Mouse (Mus musculus) hindlimb bud, embryonic 11.5 days (tissue): Measurements from ENCODE around the gene Gm26992.
A peak's percentile ranks its signal among the peaks of the same experiment; 100 is the strongest.
"Not testable (repeated sequence)": the region's sequence is repeated elsewhere in the genome, so short reads cannot be mapped to it uniquely, and the experiment has no call there.

ENCODE experiments used
- DNase-seq: peaks from one replicate; pipeline ENCODE4 v3.0.0-alpha.2; 2012; ENCODE audit warnings: low read depth, low spot score; ENCODE audit errors: extremely low spot score

Gene Gm26992

DNA sequence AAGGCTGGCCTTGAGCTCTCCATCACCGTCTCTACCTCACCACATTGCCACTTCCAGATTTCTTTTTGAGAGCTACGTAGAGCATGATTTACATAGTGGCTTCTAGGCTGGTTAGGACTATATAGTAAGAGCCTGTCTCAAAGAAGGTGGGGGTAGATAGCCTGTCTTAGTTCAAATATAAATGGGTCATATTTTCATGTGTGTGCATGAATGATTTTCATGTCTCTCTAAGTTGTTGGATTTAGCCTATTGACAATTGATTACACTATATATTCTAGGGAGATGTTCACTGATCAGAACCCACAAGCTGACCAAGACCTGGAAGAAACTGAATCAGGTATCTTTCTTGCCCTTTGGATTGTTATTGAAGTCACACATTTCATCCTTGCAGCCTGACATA lies at the start of gene Gm26992:
Gm26992 (plus strand) TSS at position 301 of the 400 bp plus-strand sequence.
- DNase-seq: no peak

DNA sequence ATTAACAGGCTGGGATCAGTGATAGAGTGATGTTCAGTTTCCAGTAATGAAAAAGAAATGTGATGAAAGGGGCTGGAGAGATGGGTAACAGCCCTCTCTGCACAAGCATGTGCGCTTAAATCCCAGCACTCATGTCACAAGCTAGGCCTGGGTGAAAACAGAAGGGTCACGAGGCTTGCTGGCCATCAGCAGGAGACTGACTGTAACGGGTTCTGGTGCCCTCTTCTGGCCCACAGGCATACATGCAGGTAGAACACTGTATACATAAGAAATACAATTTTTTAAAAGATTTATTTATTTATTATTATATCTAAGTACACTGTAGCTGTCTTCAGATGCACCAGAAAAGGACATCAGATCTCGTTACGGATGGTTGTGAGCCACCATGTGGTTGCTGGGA lies 47.6 kb upstream of the Gm26992 start:
- no peak for DNase-seq

DNA sequence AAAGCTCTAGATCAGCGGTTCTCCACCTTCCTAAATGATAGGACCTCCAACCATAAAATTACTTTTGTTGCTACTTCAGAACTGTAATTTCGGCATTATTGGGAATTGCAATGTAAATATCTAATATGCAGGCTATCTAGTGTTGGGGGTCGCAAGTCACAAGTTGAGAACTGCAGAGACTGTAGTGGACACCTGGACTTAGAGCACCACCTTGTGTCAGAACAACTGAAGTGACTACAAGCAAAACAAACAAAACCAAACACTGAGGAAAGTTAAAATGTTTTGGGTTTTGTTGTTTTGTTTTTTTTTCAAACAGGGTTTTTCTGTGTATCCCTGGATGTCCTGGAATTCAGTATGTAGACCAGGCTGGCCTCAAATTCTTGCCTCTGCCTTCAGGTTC lies 37.3 kb upstream of the Gm26992 start:
- no peak for DNase-seq

DNA sequence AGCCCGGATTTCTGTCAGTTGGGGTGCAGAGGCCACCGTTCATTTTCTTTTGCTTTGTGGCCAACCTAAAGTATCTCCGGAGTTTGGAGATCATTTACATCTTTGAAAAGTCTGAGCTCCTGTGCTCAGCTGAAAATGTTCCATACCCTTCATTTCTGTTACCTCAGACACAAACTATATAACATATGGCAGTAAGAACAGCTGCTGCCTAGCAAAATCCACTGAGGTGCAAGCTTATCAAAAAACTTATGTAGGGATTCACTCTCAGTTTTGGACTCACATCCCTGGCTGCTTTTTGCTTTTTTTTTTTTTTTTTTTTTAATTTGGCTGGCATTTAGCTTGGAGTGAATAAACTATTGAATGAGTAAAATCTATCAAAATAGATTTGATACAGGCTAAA lies 33.7 kb upstream of the Gm26992 start:
- DNase-seq: no peak

DNA sequence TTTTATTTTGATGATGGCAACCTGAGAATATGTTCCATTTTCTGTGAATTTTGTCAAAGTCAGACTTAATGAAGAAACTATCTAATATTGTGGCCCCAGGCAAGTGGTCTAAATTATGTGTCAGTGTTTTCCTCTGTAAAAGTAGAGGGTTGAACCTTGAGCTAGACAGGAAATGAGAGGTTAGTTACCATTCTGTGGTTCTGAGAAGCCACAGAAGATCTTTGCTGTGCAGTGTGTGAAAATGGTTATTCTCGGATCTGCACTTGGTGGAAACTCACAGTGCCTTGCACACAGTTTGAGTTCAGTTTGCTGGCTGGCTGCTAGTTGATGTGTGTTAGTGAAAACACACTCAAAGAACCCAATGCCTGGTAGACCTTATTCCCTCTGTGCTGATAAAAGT lies 28.0 kb upstream of the Gm26992 start:
- no peak for DNase-seq

DNA sequence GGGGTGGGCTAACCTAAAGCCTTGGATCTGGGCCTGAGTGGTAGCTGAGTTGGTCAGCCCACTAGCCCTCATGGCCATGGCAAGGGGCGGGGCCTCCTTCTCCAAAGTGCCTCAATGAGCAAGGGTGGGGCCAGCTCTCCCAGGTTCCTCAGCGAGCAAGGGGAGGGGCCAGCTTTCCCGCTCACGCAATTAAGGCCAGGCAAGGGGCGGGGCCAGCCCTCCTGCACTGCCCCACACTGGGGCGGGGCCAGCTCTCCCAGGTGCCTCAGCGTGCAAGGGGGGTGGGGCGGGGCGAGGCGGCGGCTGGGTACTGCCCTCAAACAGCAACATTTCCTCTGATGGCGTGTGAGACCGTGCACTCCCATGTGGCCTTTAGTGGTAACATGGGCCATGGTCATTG lies 16.8 kb upstream of the Gm26992 start:
- no peak for DNase-seq

DNA sequence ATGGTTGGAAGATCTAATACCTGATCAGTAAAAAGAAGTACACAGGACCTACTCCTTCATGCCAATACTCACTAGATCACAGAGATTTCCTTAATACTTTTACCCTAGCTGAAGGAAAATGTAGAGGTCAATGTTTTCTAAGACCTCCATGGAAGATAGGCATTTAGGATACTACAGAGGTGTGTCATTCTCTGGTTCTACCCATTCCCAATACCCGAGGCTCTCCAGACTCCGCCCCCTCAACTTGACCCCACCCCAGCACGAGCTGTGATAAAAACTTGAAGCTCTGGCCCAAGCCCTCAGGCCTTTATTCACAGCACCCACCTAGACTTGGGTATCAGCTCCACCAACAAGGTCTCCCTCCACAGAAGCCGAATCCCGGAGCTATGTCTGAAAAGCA lies 7.6 kb upstream of the Gm26992 start, which contains the start of gene Tsx:
Tsx (plus strand) TSS at position 301 of the 400 bp plus-strand sequence.
- no peak for DNase-seq

DNA sequence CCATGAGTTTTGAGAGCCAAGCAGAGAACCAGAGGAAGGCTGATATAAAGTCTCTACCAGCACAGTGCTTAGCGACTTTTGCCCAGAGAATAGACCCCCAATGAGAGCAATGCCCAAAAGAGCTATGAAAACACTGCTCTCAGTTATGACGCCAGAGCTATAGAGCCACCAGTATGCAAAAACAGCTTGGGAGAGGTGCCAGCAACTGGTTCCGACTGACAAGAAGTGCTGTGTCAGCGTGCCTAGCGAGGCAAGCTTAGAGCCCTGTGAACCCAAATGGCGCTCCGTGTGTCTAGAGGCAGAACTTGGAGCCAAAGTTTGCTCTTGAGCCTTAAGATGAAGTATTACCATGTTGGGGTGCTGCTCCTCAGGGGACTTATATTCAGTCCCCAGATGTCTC lies 5.9 kb downstream of the Gm26992 start:
- DNase-seq: no peak

DNA sequence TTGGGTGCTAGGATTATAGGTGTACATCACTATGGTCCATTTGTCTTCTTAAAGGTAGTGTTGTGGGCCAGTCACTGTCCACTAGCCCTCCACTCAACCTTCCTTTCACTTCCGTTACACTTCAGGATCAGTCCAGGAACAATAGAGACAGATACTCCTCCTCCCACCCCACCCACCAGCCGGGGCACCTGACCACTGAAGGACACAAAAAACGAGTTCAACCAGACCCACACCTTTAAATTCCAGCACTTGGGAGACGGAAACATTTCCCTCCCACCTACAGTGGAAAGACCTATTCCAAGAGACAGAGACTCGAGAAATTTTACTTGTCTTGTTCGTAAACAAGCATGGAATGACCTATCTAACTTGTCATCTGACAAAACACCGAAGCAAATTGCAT lies 10.5 kb downstream of the Gm26992 start:
- DNase-seq: no peak

DNA sequence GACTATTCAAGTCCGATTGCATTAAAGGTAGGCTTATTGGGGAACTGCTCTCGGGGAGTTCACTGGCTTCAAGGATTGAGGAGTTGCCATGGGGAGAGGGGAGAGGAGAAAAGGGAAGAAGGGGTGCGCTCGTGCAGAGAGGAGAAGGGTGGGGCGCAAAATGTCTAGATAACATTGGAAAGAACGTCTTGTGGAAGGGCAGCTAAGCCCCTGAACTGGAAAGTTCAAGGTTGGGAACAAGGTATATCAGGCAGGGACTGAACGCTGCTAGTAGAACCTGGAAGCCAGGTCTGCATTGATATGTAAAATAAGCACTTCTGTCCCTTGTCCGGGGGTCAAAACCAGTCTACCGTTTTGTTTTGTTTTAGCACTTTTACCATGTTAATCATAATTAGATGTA lies 16.2 kb downstream of the Gm26992 start:
- DNase-seq: no peak

DNA sequence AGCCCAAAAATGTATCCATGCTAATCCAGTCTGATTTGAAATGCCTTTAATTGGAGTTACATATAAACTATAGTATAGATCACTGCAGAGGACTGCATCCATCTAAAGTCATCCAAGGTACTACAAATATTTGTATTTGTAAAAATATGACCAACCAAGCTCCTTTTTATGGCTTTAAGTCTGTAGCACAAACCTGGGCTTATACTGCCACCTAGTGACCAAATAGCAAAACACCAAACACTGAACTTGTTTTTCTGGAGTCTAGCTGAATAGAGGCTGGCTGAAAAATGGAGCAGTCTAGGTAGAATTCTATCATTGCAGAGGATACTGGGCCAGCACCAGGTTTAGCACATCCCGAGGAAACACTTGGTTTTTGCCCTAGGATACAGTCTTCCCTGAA lies 19.0 kb downstream of the Gm26992 start:
- peak; percentile 42 for DNase-seq

DNA sequence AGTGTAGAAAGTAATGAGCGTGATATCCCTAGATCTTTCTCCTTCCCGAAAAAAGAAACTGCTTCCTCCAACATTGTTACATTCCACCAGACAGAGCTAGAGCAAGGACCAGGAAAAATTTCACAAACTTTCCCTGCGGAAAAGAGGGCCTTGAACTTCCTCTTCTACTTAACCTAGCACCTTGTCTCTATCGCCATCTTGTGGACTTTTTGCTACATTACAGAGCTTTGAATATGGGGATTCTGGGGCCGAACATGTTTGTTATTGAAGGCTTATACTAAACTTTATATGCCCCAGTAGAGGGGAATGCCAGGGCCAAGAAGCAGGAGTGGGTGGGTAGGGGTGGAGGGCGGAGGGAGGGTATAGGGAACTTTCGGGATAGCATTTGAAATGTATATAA lies 21.9 kb downstream of the Gm26992 start:
- peak; percentile 52 for DNase-seq

DNA sequence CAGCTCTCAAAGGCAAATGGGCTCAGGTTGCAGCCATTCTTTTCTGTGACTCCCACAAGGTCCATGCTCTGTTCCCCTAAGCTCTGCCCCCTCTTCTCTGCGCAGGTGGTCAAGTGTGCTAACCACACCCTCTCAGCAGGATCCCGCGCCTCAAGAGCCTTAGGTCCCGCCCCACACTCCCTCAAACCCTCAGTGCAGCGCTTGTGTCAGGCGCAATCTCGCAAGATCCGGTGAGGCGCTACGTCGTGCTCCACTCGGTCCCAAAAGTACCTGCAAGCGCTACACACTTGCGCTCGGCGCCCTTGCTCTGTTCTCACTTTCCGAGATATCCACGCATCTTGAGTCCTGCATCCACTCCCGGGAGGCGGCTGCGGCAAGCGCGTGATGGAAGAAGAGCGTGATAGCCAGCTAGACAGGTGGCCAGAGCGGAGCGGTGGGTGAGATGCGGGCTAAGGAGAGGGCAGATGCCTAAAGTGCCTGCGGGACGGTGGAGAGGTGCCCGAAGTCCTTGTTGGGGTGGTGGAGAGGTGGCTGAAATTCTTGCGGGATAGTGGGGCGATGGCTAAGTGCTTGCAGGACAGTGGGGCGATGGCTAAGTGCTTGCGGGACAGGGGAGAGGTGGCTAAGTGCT lies 25.8 kb downstream of the Gm26992 start:
- DNase-seq: no peak

DNA sequence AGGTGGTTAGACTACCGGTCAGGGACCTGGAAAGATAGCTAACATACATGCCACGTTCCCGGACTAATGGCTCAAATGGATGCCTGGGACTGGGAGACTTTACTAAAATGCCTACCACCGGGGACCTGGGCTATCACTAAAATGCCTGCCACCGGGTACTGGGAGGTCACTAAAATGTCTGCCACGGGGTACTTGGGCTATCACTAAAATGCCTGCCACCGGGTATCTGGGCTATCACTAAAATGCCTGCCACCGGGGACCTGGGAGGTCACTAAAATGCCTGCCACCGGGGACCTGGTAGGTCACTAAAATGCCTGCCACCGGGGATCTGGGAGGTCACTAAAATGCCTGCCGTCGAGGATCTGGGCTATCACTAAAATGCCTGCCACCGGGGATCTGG lies 26.6 kb downstream of the Gm26992 start:
- DNase-seq: not testable (repeated sequence)

DNA sequence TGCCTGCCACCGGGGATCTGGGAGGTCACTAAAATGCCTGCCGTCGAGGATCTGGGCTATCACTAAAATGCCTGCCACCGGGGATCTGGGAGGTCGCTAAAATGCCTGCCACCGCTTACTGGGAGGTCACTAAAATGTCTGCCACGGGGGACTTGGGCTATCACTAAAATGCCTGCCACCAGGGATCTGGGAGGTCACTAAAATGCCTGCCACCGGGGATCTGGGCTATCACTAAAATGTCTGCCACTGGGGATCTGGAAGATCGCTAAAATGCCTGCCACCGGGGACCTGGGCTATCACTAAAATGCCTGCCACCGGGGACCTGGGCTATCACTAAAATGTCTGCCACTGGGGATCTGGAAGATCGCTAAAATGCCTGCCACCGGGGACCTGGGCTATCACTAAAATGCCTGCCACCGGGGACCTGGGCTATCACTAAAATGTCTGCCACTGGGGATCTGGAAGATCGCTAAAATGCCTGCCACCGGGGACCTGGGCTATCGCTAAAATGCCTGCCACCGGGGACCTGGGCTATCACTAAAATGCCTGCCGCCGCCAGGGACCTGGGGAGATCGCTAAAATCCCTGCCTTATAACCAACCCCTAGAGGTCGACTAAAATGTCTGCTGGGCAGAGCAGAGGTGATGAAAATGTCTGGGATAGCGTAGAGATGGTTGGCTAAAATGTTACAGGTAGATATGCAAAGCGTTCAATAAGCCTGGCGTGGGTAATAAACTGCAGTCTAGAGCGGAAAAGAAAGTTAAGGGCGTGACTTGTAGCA lies 27.3 kb downstream of the Gm26992 start:
- not testable (repeated sequence) for DNase-seq

DNA sequence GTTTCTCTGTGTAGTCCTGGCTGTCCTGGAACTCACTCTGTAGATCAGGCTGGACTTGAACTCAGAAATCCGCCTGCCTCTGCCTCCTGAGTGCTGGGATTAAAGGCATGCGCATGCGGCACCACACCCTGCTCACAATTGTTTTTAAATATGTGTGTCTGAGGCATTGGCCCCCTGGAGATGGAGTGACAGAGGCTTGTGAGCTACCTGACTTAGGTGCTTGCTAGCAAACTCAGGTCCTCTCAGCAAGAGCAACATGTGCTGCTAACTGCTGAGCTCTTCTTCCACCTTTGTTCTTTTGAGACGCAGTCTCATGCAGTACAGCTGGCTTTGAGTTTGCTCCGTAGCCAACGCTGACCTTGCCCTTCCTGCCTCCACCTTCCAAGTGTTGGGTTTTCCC lies 31.0 kb downstream of the Gm26992 start:
- no peak for DNase-seq

DNA sequence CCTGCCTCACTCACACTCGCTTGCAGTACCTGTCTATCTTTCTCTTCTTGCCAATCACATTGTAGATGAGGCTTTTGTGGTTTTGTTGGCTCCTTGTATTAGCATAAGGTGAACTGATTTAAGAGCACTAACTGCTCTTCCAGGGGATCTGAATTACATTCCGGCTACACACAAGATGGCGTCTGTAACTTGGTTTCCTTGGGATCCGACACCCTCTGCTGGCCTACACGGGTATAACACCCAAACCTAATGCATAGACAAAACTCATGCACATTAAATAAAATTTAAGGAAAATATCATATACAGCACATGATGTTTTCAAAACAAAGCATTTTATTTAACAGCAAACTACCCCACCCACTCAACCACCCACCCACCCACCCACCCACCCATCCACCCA lies 38.2 kb downstream of the Gm26992 start:
- DNase-seq: no peak

DNA sequence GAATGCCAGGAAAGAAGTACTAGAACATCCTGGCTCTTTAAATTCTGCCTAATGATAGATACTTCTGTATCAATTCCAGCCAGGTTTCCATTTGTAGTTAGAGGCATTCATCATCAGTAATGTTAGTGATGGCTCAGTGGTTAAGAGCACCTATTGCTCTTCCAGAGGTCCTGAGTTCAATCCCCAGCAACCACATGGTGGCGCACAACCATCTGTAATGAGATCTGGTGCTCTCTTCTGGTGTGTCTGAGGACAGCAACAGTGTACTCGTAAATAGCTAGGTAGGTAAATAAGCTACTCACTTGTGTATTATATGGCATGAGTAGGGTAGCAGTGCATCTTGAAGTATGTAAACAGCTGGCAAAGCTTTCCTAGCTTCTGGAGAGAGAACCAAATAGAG lies 47.2 kb downstream of the Gm26992 start:
- no peak for DNase-seq

DNA sequence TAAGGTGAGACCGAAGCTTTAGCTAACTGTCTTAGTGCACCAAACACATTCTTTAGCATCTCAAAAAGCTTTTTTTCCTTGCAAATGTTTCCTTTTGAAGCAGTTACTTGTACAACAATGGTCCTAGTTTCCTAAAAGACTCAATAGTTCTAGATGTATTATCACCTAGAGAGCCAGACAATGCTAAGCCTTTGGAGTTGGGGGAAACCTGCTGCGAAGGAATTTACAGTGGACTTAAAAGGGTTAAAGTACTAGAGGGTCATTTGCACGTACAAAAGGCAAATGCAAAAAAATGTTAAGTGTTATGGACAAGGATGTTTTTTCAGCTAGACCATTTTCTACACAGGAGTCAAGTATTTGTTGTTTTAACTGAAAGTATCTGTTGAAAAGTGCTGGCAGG lies 50.5 kb downstream of the Gm26992 start:
- no peak for DNase-seq

DNA sequence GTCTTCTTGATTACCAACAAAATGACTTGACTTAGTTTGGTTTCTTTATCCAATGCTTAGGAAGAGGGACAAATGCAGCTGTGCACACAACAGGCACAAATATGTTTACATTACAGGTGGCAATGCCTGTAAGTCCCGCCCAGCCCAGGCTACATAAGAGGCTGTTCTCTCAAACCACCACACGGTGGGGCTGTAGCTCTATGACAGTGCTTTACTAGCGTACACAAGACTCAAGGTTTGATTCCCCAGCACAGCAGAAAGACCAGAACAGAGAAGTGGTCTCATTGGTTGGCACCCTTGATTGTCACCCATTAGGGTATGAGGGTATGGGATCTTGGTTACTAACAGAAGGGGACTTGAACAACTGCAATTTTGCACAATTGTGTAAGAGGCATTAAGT lies 55.7 kb downstream of the Gm26992 start:
- DNase-seq: no peak

DNA sequence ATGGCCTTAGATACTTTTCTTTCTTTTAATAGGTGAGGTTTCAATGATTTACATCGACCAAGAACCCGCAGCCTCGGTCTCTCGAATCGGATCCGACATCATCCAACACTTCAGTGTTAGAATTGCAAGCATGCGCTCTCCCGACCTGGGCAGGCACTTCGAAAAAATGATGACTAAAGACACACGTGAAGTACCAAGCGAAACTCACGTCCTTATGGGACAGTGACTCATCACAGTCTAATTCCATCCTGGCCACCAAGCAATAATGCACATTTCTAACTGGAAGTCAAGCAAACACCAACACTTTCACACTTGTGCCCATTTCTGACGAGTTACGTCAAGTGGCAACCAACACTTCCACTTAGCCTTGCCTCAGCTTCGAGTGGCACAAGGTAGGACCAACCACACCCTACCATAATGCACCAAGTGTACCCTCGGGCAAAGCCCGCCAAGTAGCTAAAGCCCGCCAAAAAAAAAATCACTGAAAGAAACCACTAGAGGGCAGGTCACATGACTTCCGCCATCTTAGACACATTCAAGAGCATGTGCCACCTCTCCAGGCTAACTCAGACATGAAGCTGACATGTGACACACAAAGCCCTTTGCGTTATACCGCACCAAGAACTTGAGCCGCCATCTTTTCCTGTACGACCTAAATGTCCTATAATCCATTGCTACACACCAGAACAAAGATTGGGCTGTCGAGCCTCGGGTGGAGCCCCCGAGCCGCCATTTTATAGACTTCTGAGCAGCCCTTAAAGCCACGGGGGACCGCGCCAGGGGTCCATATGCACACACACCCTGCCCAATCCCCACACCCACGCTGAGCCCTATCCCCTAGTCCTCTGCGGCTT lies 59.7 kb downstream of the Gm26992 start:
- no peak for DNase-seq

DNA sequence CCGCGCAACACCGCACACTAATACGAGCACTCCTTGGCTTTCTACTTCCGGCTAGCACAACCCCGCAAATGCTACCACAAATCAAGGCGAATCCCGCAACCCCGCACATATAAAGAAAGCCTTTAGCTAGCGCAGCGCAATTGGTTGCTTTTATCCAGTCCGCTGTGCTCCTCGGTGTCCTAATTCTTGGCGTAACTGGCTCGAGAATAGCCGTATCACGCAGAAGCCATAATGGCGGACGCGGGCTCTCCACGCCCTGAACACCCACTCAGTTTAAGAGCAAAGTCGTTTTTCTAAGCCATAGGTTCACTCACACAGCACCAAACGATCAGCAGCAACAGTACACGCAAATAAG lies 60.3 kb downstream of the Gm26992 start:
- no peak for DNase-seq
